ENCODE assay signal across 9 mouse cellular contexts in genomic region chr7:16919395-16920149, GRCm38 (mm10). TPM values are rescaled to one million over a fixed set of nuclear protein-coding genes. Genes with fewer than 3 reads are reported as not detected.
DNase-seq lines count a peak whose midpoint lies in the region; ATAC-seq lines count a peak whose summit lies in the region.
"Had no signal": no experiment of that assay in that cellular context is flagged by ENCODE, and none has a peak within 500 bp of the region (broad histone marks: within the 10 kb centered on the region; RNA-seq: fewer than 3 reads in every experiment).

No protein-coding gene starts in this region.

- H3K36me3 ChIP-seq in erythroblast, embryonic 14.5 days (ENCODE audit: control insufficient read depth): peaks cover 78% of the 10 kb centered on the region
- H3K36me3 ChIP-seq in liver, embryonic 11.5 days (ENCODE audit: control insufficient read depth, insufficient read depth, low read length): peaks cover 48% of the 10 kb centered on the region

- peak overlapping the region; percentile 22; the same call in 1 of the 2 replicates for H3K27ac ChIP-seq in liver, embryonic 11.5 days (ENCODE audit: low read depth, low read length)

- H3K9ac ChIP-seq in liver, embryonic 11.5 days (ENCODE audit: low read depth, low read length): no peak overlapping the region

- H3K4me2 ChIP-seq in liver, embryonic 11.5 days: 0 out of 2 replicates have a peak overlapping the region, but pooled peaks have one; percentile 8

- H3K4me1 ChIP-seq in erythroblast, embryonic 14.5 days (ENCODE audit: control insufficient read depth): peaks cover 52% of the 10 kb centered on the region
- H3K4me1 ChIP-seq in liver, embryonic 11.5 days (replicated peaks; ENCODE audit: control insufficient read depth, insufficient read depth, low read length): peaks cover 38% of the 10 kb centered on the region

- WGBS in liver, embryonic 11.5 days: 70% methylated on average over 13 of the region's 13 CpGs

- H3K4me3 ChIP-seq in erythroblast, embryonic 14.5 days (replicated peaks): peak overlapping the region; percentile 24
- H3K4me3 ChIP-seq in liver, embryonic 11.5 days (ENCODE audit: low read depth, low read length): no peak overlapping the region; the same call in 1 of the 2 replicates

- H3K27me3 ChIP-seq in erythroblast, embryonic 14.5 days (ENCODE audit: control insufficient read depth): no peaks in the 10 kb centered on the region
- no peaks in the 10 kb centered on the region for H3K27me3 ChIP-seq in liver, embryonic 11.5 days (replicated peaks; ENCODE audit: control insufficient read depth, insufficient read depth, low read length)

- no peak for ATAC-seq in liver, embryonic 11.5 days (replicated peaks; ENCODE audit: low FRiP score)

- no peaks in the 10 kb centered on the region for H3K9me3 ChIP-seq in erythroblast, embryonic 14.5 days (ENCODE audit: control insufficient read depth, low read length)
- H3K9me3 ChIP-seq in liver, embryonic 11.5 days (ENCODE audit: control insufficient read depth, low read length): no peaks in the 10 kb centered on the region

- DNase-seq in cerebellum, adult 18-20 months: peak; percentile 48 to 52
- DNase-seq in cerebellum, postnatal 4 days (ENCODE audit: low spot score in 2 of 2): no peak
- DNase-seq in 3T3-L1 (ENCODE audit: low read depth, low spot score): peak; percentile 20
- DNase-seq in liver, embryonic 11.5 days (ENCODE audit: low spot score): no peak
- no peak for DNase-seq in testis, postnatal 14 days (ENCODE audit: low spot score)
- no peak for DNase-seq in frontal cortex, postnatal 14 days (ENCODE audit: low spot score in 2 of 2)
- no peak for DNase-seq in layer of hippocampus, adult 8-10 months (ENCODE audit: low spot score in 2 of 2)

RNA-seq across cellular contexts. Expression of gene Calm3, which starts 4.3 kb away (rescaled TPM):
- 185 and 208 TPM in 2 replicates for polyA plus RNA-seq in erythroblast, embryonic 14.5 days (2012)
- polyA plus RNA-seq in liver, embryonic 11.5 days (2014; fragmentation: Nextera tagmentation; extraction: Ambion mirVana): 147 and 169 TPM in 2 replicates
- 1,000 to 10,000 TPM; 1,722 to 2,104 (median 1,900) TPM for total RNA-seq in layer of hippocampus, adult 8-10 months (2022)

RNA-seq across cellular contexts. Expression of gene Ptgir, which starts 13.3 kb away (rescaled TPM):
- polyA plus RNA-seq in erythroblast, embryonic 14.5 days (2012): 0.01 and 0.04 TPM in 2 replicates
- polyA plus RNA-seq in liver, embryonic 11.5 days (2014; fragmentation: Nextera tagmentation; extraction: Ambion mirVana): 1.2 and 1.3 TPM in 2 replicates
- not detected for total RNA-seq in layer of hippocampus, adult 8-10 months (2022)
- total RNA-seq: layer of hippocampus, postnatal 36 days had no signal

RNA-seq across cellular contexts. Expression of gene Pnmal2, which starts 24.9 kb away (rescaled TPM):
- polyA plus RNA-seq in erythroblast, embryonic 14.5 days (2012): 0.02 TPM in 1 of 2 replicates, not detected in the other
- 0.58 and 0.80 TPM in 2 replicates for polyA plus RNA-seq in liver, embryonic 11.5 days (2014; fragmentation: Nextera tagmentation; extraction: Ambion mirVana)
- 100 to 1,000 TPM; 311 to 360 (median 338) TPM for total RNA-seq in layer of hippocampus, adult 8-10 months (2022)

RNA-seq across cellular contexts. Expression of gene Gng8, which starts 28.0 kb away (rescaled TPM):
- not detected in 2 replicates for polyA plus RNA-seq in erythroblast, embryonic 14.5 days (2012)
- 1.8 and 3.3 TPM in 2 replicates for polyA plus RNA-seq in liver, embryonic 11.5 days (2014; fragmentation: Nextera tagmentation; extraction: Ambion mirVana)
- total RNA-seq in layer of hippocampus, adult 8-10 months (2022): 1 to 10 TPM; 1.3 to 3.4 (median 2.5) TPM

RNA-seq across cellular contexts. Expression of gene Pnmal1, which starts 39.9 kb away (rescaled TPM):
- not detected in 2 replicates for polyA plus RNA-seq in erythroblast, embryonic 14.5 days (2012)
- polyA plus RNA-seq in liver, embryonic 11.5 days (2014; fragmentation: Nextera tagmentation; extraction: Ambion mirVana): 0.18 and 0.52 TPM in 2 replicates
- 100 to 1,000 TPM in 2 of 4 experiments, 10 to 100 TPM in 2; 93.0 to 128 (median 106) TPM for total RNA-seq in layer of hippocampus, adult 8-10 months (2022)

Comparison
In these comparisons a context has a peak if more than half of its experiments do, and no peak if none do; other contexts are left out.
1. DNase-seq: peak in cerebellum, adult 18-20 months (2 of 2) and 3T3-L1 (single experiment); none in cerebellum, postnatal 4 days (0 of 2), liver, embryonic 11.5 days (single experiment), testis, postnatal 14 days (single experiment), frontal cortex, postnatal 14 days (0 of 2) and layer of hippocampus, adult 8-10 months (0 of 2).